Mouse (Mus musculus) G1E (cell line): ENCODE results near the gene Nfasc.

Experiments used
- CTCF ChIP-seq: IDR thresholded peaks from 2 replicates; pipeline ENCODE4 v1.5.1; 2012; ENCODE audit warnings: low read depth, low read length, inconsistent platforms, mixed read lengths
- GATA1 ChIP-seq: IDR thresholded peaks from 2 replicates; pipeline ENCODE4 v1.6.1; 2012; ENCODE audit warnings: borderline replicate concordance, low read length, inconsistent platforms, mixed read lengths
- TAL1 ChIP-seq: conservative IDR thresholded peaks from 2 replicates; pipeline ENCODE4 v1.6.1; 2012; ENCODE audit warnings: low read depth, low read length, inconsistent platforms, mixed read lengths

GRCm38 (mm10) chr1:132576845-132577244 is 164.8 kb downstream of the Nfasc start:
- TF ChIP-seq CTCF (no peak), TAL1 (no peak), GATA1 (no peak)
